In the genomic region with DNA sequence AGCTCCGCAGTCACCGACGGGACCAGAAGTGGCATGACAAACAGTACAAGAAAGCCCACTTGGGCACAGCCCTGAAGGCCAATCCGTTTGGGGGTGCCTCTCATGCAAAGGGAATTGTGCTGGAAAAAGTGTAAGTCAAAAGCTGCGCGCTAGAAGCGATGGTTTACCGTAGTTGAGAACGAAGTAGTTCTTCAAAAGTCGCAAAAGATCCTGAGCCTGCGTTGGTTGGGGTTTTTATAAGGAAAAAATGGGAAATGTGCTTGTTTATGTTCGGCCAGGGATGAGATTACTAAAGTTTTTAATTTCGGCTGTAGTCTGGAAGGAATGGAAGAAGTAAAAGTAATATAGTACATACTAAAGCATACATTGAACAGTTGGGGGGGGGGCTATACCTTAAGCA, we compare ENCODE assay signal across 1 mouse cellular context.
TF ChIP-seq lines count a peak whose summit lies in the region.

No protein-coding gene starts in this region.

TF ChIP-seq in CH12.LX, 34 proteins besides CTCF, POLR2A, EP300 and RAD21:
- TF ChIP-seq MAZ (IDR thresholded peaks at IDR 0.05; ENCODE audit: low read depth, low read length): 0 out of 2 replicates have a peak, but pooled peaks have one; percentile 36
